8 mouse cellular contexts compared by ENCODE assay signal in genomic region chr13:28756915-28757765, GRCm38 (mm10).
A peak's percentile ranks its signal among the peaks of the same experiment; 100 is the strongest.
DNase-seq lines count a peak whose midpoint lies in the region; ATAC-seq lines count a peak whose summit lies in the region.

No protein-coding gene starts in this region.

- no peaks in the 10 kb centered on the region for H3K9me3 ChIP-seq in forebrain, embryonic 10.5 days
- H3K9me3 ChIP-seq in hindbrain, embryonic 13.5 days, result no peaks in the 10 kb centered on the region
- H3K9me3 ChIP-seq in limb, embryonic 15.5 days, result no peaks in the 10 kb centered on the region

- peak overlapping the region; percentile 84 for H3K27ac ChIP-seq in forebrain, embryonic 10.5 days
- peak overlapping the region; percentile 76 for H3K27ac ChIP-seq in hindbrain, embryonic 13.5 days
- H3K27ac ChIP-seq in limb, embryonic 15.5 days, result peak overlapping the region; percentile 95

- peak overlapping the region; percentile 49 for H3K4me3 ChIP-seq in forebrain, embryonic 10.5 days
- peak overlapping the region; percentile 26; the same call in 1 of the 2 replicates for H3K4me3 ChIP-seq in hindbrain, embryonic 13.5 days
- peak overlapping the region; percentile 36; the same call in 1 of the 2 replicates for H3K4me3 ChIP-seq in limb, embryonic 15.5 days

- no peaks in the 10 kb centered on the region for H3K36me3 ChIP-seq in forebrain, embryonic 10.5 days (replicated peaks)
- no peaks in the 10 kb centered on the region for H3K36me3 ChIP-seq in hindbrain, embryonic 13.5 days
- no peaks in the 10 kb centered on the region for H3K36me3 ChIP-seq in limb, embryonic 15.5 days
- H3K36me3 ChIP-seq in splenic B cell, adult 2 months (ENCODE audit: control insufficient read depth, insufficient read depth, low read length, poor library complexity, severe bottlenecking), result no peaks in the 10 kb centered on the region

- peaks cover 54% of the 10 kb centered on the region for H3K4me1 ChIP-seq in forebrain, embryonic 10.5 days
- H3K4me1 ChIP-seq in hindbrain, embryonic 13.5 days (replicated peaks), result peaks cover 33% of the 10 kb centered on the region
- H3K4me1 ChIP-seq in limb, embryonic 15.5 days, result peaks cover 33% of the 10 kb centered on the region

- WGBS in forebrain, embryonic 10.5 days, result 23% methylated on average over 11 of the region's 11 CpGs
- WGBS in hindbrain, embryonic 13.5 days, result 28% methylated on average over 11 of the region's 11 CpGs
- 19% methylated on average over 11 of the region's 11 CpGs for WGBS in limb, embryonic 15.5 days

- H3K4me2 ChIP-seq in hindbrain, embryonic 13.5 days, result peak overlapping the region; percentile 50
- peak overlapping the region; percentile 63 for H3K4me2 ChIP-seq in limb, embryonic 15.5 days

- no peaks in the 10 kb centered on the region for H3K27me3 ChIP-seq in forebrain, embryonic 10.5 days (ENCODE audit: poor library complexity, severe bottlenecking)
- no peaks in the 10 kb centered on the region for H3K27me3 ChIP-seq in hindbrain, embryonic 13.5 days
- H3K27me3 ChIP-seq in limb, embryonic 15.5 days, result no peaks in the 10 kb centered on the region
- H3K27me3 ChIP-seq in splenic B cell, adult 2 months (ENCODE audit: control insufficient read depth, insufficient read depth, low read length, poor library complexity, severe bottlenecking), result no peaks in the 10 kb centered on the region

- no peak for ATAC-seq in hindbrain, embryonic 13.5 days (ENCODE audit: low FRiP score)
- ATAC-seq in limb, embryonic 15.5 days (ENCODE audit: insufficient number of reproducible peaks, low FRiP score, low TSS enrichment, low read depth), result no peak

- H3K9ac ChIP-seq in hindbrain, embryonic 13.5 days, result peak overlapping the region; percentile 64
- no peak overlapping the region for H3K9ac ChIP-seq in limb, embryonic 15.5 days

- peak; percentile 8 to 18 for DNase-seq in left cerebral cortex, postnatal 25 days (ENCODE audit: low spot score in 2 of 2)
- no peak for DNase-seq in left cerebral cortex, postnatal 4 days
- DNase-seq in forebrain, embryonic 10.5 days (ENCODE audit: extremely low spot score, low spot score), result no peak
- DNase-seq in splenic B cell, adult 2 months (ENCODE audit: low read depth, low spot score), result peak; percentile 28
- DNase-seq in right cerebral cortex, postnatal 10 days (ENCODE audit: low spot score in 2 of 2), result no peak
- DNase-seq in layer of hippocampus, postnatal 10 days (ENCODE audit: low spot score in 2 of 2), result no peak

- intact Hi-C loops in left cerebral cortex, postnatal 25 days (cut with DNase I), result no loop called here
- intact Hi-C loops in left cerebral cortex, postnatal 4 days (cut with DNase I), result no loop called here

Comparison
In these comparisons a context has a peak if more than half of its experiments do, and no peak if none do; other contexts are left out.
1. DNase-seq: peak in left cerebral cortex, postnatal 25 days (2 of 2) and splenic B cell, adult 2 months (single experiment); none in left cerebral cortex, postnatal 4 days (single experiment), forebrain, embryonic 10.5 days (single experiment), right cerebral cortex, postnatal 10 days (0 of 2) and layer of hippocampus, postnatal 10 days (0 of 2).
2. Peak in every context shown above with its lines, with median percentiles within 50 percentile points of each other: H3K27ac ChIP-seq and H3K4me3 ChIP-seq.